Mouse (Mus musculus) liver, embryonic 14.5 days (tissue): ENCODE results near the gene Pkp2. TPM values are rescaled to one million over a fixed set of nuclear protein-coding genes. Genes with fewer than 3 reads are reported as not detected.
"Not testable (repeated sequence)": the region's sequence is repeated elsewhere in the genome, so short reads cannot be mapped to it uniquely, and the experiment has no call there.

Experiments
- ATAC-seq: fragments of 200-750 bp; cut with Nextera tagmentation; 2 replicates; pipeline ENCODE4 v1.8.0; 2017; ENCODE audit warnings: moderate number of reproducible peaks, mild to moderate bottlenecking, moderate library complexity; ENCODE audit not compliant: insufficient read depth
- DNase-seq, 3 experiments: peaks; one replicate each; pipeline ENCODE4 v3.0.0-alpha.2; 2012 to 2013; ENCODE audit warnings: low read depth in 3 of 3, low spot score in 3 of 3
- H3K27ac ChIP-seq: fragments of 300-500 bp; sonication (generic); 2 replicates; pipeline ENCODE4 v1.5.1; 2014; ENCODE audit warnings: moderate library complexity, mild to moderate bottlenecking, control low read depth, inconsistent platforms
- H3K27me3 ChIP-seq: fragments of 300-500 bp; sonication (generic); 2 replicates; pipeline ENCODE4 v1.6.1; 2014; ENCODE audit warnings: mild to moderate bottlenecking, low read length, moderate library complexity; ENCODE audit not compliant: control insufficient read depth, insufficient read depth
- H3K36me3 ChIP-seq: fragments of 300-500 bp; sonication (generic); replicated peaks from 2 replicates; pipeline ENCODE4 v1.6.1; 2014; ENCODE audit warnings: low read depth; ENCODE audit not compliant: control insufficient read depth, insufficient read depth
- H3K4me1 ChIP-seq, 2 experiments: fragments of 200-500 bp in 1 of 2; fragments of 300-500 bp in 1 of 2; sonication (generic) in 1 of 2; replicated peaks; 2 replicates each; pipeline ENCODE4 v1.6.1; 2012 to 2014; ENCODE audit warnings: antibody characterized with exemption in 1 of 2, inconsistent platforms in 1 of 2, low read length in 1 of 2; ENCODE audit not compliant: control insufficient read depth in 2 of 2, insufficient read depth in 2 of 2
- H3K4me2 ChIP-seq: fragments of 300-500 bp; sonication (generic); 2 replicates; pipeline ENCODE4 v1.6.1; 2014; ENCODE audit warnings: low read depth, mild to moderate bottlenecking, control low read depth, moderate library complexity
- H3K4me3 ChIP-seq, 2 experiments: fragments of 200-500 bp in 1 of 2; fragments of 300-500 bp in 1 of 2; sonication (generic) in 1 of 2; 2 replicates each; pipeline ENCODE4 v1.5.1; 2012 to 2014; ENCODE audit warnings: low read depth in 2 of 2, low read length in 2 of 2, mild to moderate bottlenecking in 2 of 2, control low read depth in 1 of 2, inconsistent platforms in 1 of 2, moderate library complexity in 1 of 2; ENCODE audit not compliant: insufficient read depth in 1 of 2
- H3K9ac ChIP-seq: fragments of 300-500 bp; sonication (generic); replicated peaks from 2 replicates; pipeline ENCODE4 v1.6.1; 2014; ENCODE audit warnings: mild to moderate bottlenecking, control low read depth, moderate library complexity
- H3K9me3 ChIP-seq: fragments of 300-500 bp; sonication (generic); 2 replicates; pipeline ENCODE4 v1.6.1; 2016; ENCODE audit warnings: low read length, mixed read lengths; ENCODE audit not compliant: control insufficient read depth
- CTCF ChIP-seq: IDR thresholded peaks from 2 replicates; pipeline ENCODE4 v1.5.1; 2016; ENCODE audit warnings: antibody characterized with exemption, low read depth, control low read depth
- EP300 ChIP-seq: IDR thresholded peaks from 2 replicates; pipeline ENCODE4 v1.6.1; 2016; ENCODE audit warnings: antibody characterized with exemption, low read depth
- WGBS: fragments of 180-500 bp; shearing (Covaris S2); extraction: QIAGEN DNeasy Blood & Tissue Kit; methylation state at CpG from one replicate; pipeline ENCODE4 v1.1.7; 2014; ENCODE audit not compliant: insufficient replicate concordance; 5-methylcytosine and 5-hydroxymethylcytosine counted together
- polyA plus RNA-seq, 2 experiments: library from polyadenylated mRNA; depleted of rRNA in 1 of 2; stranded (reverse) in 1 of 2; unstranded in 1 of 2; fragments of >200 nt; fragmentation: Nextera tagmentation in 1 of 2; extraction: Ambion mirVana in 1 of 2; gene quantifications; 2 replicates each; pipeline versions ENCODE4 v1.2.1 to v1.2.3; 2012 to 2014

Gene Pkp2
- polyA plus RNA-seq, 2 experiments = 4.2 to 6.0 TPM

DNA sequence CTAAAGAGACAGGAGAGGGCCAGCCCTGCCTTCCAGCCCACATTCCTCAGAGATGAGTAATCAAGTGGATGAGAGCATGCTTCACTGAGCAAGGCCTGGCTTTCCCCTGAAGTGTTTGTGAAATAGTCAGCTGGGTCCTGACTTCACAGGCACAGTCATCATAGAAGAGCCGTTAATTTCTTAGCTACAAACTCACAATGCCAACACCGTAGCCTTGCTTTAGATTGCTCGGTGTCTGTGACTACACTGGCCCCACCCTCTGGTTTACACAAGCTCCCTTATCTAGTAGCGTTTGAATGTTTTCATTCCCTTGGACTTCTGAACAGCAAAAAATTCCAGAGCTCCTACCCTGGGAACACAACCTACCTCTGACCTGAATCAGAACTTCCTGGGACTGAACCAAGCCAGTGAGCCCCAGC, 11.4 kb downstream of the Pkp2 start:
- Histone ChIP-seq H3K4me1 (peaks cover 0 to 6% of the 10 kb centered on the region in 2 experiments; a peak in 2 of 4 replicates), H3K9ac (no peak overlapping the region), H3K4me2 (no peak overlapping the region), H3K9me3 (no peaks in the 10 kb centered on the region), H3K36me3 (no peaks in the 10 kb centered on the region), H3K27me3 (no peaks in the 10 kb centered on the region), H3K27ac (no peak overlapping the region), H3K4me3 (no peak overlapping the region)
- peak; percentile 58 for ATAC-seq
- no peak for TF ChIP-seq CTCF
- TF ChIP-seq EP300 = no peak
- WGBS = 35% methylated on average over 4 of the region's 4 CpGs
- no peak for DNase-seq

- WGBS = 81% methylated on average over 22 of the region's 22 CpGs
- Histone ChIP-seq H3K4me1 (peaks cover 0 to 5% of the 10 kb centered on the region in 2 experiments; a peak in 2 of 4 replicates), H3K4me2 (no peak overlapping the region), H3K9ac (no peak overlapping the region), H3K36me3 (no peaks in the 10 kb centered on the region), H3K27me3 (no peaks in the 10 kb centered on the region), H3K27ac (no peak overlapping the region), H3K4me3 (no peak overlapping the region), H3K9me3 (no peaks in the 10 kb centered on the region)
- DNase-seq (no peak), ATAC-seq (no peak)
- TF ChIP-seq EP300 (no peak), CTCF (no peak)
Observed at GRCm38 (mm10) chr16:16225828-16226227, 12.7 kb downstream of the Pkp2 start.

GRCm38 (mm10) chr16:16230439-16230838, 17.3 kb downstream of the Pkp2 start:
- Histone ChIP-seq H3K4me1 (no peaks in the 10 kb centered on the region; a peak in 1 of 4 replicates), H3K36me3 (no peaks in the 10 kb centered on the region), H3K4me2 (no peak overlapping the region), H3K27ac (no peak overlapping the region), H3K27me3 (no peaks in the 10 kb centered on the region), H3K9ac (no peak overlapping the region), H3K9me3 (no peaks in the 10 kb centered on the region), H3K4me3 (no peak overlapping the region)
- ATAC-seq = no peak
- WGBS = 74% methylated on average over 5 of the region's 5 CpGs
- TF ChIP-seq CTCF (no peak), EP300 (no peak)
- DNase-seq = no peak

- H3K4me3 ChIP-seq = no peak overlapping the region
- no peak overlapping the region for H3K27ac ChIP-seq
- 59% methylated on average over 2 of the region's 2 CpGs for WGBS
- H3K36me3 ChIP-seq = no peaks in the 10 kb centered on the region
- DNase-seq (no peak), ATAC-seq (no peak)
- no peaks in the 10 kb centered on the region for H3K9me3 ChIP-seq
- no peaks in the 10 kb centered on the region for H3K4me1 ChIP-seq
- H3K27me3 ChIP-seq = no peaks in the 10 kb centered on the region
- TF ChIP-seq CTCF (no peak), EP300 (no peak)
- no peak overlapping the region for H3K4me2 ChIP-seq
- no peak overlapping the region for H3K9ac ChIP-seq
Observed at GRCm38 (mm10) chr16:16233919-16234318, 20.8 kb downstream of the Pkp2 start.

- WGBS = 69% methylated on average over 9 of the region's 9 CpGs
- DNase-seq, H3K4me1 ChIP-seq: not testable (repeated sequence)
Observed at GRCm38 (mm10) chr16:16236681-16237080, 23.6 kb downstream of the Pkp2 start.

More at GRCm38 (mm10) chr16:16236681-16237080, 23.6 kb downstream of the Pkp2 start:
- not testable (repeated sequence) for H3K27ac ChIP-seq, H3K4me3 ChIP-seq, H3K9me3 ChIP-seq, H3K36me3 ChIP-seq, H3K9ac ChIP-seq, ATAC-seq, H3K27me3 ChIP-seq, H3K4me2 ChIP-seq
